Mouse (Mus musculus) lung, postnatal 36 days (tissue): ENCODE measurements around the gene Per1.

Source experiments
- DNase-seq: peaks from one replicate; pipeline ENCODE4 v3.0.0; 2022; ENCODE audit warnings: mixed read lengths

Gene Per1

DNA sequence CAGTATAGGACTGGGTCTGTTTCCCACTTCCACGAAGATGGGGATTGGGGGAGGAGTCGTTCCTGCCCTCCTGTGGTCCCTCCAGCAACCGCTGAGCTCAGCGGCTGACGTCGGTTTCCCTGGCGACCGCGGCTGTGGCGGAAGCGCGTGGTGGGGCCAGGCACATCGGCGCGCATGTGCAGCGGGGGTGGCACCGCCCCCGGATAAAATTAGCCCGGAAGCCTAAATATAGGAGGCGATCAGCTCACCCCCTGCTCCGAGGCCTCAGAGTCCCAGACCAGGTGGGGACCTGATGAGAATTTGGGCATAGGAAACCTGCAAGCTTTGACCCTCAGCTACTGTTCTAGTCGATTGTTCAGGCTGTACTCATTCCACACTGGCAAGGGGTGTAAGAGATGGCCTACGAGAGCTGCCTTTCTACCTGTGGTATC, 4.9 kb downstream of the Per1 start:
- DNase-seq = peak; percentile 96

DNA sequence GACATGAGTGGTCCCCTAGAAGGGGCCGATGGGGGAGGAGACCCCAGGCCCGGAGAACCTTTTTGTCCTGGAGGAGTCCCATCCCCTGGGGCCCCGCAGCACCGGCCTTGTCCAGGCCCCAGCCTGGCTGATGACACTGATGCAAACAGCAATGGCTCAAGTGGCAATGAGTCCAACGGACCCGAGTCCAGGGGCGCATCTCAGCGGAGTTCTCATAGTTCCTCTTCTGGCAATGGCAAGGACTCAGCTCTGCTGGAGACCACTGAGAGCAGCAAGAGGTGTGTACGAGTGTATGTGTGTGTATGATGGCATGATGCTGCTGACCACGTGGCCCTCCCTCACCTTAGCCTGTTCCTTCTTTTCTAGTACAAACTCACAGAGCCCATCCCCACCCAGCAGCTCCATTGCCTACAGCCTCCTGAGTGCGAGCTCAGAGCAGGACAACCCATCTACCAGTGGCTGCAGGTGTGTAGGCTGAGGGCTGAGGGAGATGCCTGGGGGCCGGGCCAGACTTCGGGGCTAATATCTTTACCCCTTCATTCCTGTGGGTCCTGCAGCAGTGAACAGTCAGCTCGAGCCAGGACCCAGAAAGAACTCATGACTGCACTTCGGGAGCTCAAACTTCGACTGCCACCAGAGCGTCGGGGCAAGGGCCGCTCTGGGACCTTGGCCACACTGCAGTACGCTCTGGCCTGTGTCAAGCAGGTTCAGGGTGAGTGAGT, 5.8 kb downstream of the Per1 start:
- no peak for DNase-seq

DNA sequence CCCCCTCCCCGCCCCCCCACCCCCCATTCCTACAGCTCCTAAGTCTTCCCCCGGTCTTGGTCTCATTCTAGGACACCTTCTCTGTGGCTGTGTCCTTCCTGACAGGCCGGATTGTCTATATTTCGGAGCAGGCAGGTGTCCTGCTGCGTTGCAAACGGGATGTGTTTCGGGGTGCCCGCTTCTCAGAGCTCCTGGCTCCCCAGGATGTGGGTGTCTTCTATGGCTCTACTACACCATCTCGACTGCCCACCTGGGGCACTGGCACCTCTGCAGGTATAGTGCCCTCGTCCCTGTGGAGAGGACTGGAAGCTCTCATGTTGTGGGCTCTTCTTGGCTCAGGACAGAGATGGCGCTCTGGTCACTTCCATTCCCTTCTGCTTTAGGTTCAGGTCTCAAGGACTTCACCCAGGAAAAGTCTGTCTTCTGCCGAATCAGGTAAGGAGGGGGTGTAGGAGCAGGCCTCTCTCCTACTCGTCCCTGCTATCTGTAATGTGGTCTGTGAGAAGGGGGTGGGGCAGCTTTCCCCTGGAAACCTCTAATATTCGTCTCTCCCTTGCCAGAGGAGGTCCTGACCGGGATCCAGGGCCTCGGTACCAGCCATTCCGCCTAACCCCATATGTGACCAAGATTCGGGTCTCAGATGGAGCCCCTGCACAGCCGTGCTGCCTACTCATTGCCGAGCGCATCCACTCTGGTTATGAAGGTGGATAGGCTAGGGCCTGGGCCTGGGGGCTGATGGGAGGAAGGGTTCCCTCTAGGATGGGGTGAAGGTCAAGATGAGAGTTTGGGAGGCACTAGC, 6.8 kb downstream of the Per1 start:
- DNase-seq = no peak

DNA sequence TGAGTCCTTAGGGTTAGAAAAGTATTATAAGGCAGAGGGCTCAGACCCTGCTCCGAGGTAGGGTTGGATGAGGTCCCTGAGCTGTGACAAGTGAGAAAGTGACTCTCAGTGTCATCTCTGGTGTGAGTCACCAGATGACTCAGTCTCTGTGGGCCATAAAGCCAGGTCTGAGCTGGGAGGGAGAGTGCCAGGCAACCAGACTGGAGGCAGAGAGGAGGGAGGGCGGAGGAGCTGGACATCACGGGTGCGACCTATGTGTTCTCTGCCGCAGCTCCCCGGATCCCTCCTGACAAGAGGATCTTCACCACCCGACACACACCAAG, 7.3 kb downstream of the Per1 start:
- no peak for DNase-seq

- DNase-seq = no peak
Measured at GRCm38 (mm10) chr11:69103121-69103520, 8.1 kb downstream of the Per1 start.

DNA sequence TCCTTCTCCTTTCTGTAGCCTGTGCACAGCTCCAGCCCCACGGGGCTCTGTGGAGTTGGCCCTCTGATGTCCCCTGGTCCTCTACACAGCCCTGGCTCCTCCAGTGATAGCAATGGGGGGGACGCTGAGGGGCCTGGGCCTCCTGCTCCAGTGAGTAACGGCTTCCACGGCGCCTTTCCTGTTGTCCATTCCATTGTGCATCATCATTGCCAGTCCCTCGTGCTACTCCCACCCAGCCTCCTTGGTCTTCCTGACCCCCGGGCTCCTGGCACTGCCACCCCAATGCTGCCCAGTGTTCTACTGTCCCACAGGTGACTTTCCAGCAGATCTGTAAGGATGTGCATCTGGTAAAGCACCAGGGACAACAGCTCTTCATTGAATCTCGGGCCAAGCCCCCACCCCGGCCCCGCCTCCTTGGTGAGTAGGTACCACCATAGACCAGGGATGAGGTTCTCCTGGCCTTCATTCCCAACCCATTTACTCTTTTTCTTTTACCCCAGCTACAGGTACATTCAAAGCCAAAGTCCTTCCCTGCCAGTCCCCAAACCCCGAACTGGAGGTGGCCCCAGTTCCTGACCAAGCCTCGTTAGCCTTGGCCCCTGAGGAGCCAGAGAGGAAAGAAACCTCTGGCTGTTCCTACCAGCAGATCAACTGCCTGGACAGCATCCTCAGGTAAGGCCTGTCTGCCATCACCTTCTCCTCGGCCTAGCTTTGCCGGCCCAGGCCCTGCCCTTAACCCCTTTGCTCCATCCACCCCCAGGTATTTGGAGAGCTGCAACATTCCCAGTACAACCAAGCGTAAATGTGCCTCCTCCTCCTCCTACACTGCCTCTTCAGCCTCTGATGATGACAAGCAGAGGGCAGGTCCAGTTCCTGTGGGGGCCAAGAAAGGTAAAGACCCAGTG, 8.8 kb downstream of the Per1 start:
- DNase-seq = no peak

- DNase-seq = no peak
Measured at GRCm38 (mm10) chr11:69104487-69104886, 9.5 kb downstream of the Per1 start.

GRCm38 (mm10) chr11:69105227-69105626, 10.2 kb downstream of the Per1 start:
- DNase-seq = no peak

GRCm38 (mm10) chr11:69105796-69106195, 10.8 kb downstream of the Per1 start:
- no peak for DNase-seq

DNA sequence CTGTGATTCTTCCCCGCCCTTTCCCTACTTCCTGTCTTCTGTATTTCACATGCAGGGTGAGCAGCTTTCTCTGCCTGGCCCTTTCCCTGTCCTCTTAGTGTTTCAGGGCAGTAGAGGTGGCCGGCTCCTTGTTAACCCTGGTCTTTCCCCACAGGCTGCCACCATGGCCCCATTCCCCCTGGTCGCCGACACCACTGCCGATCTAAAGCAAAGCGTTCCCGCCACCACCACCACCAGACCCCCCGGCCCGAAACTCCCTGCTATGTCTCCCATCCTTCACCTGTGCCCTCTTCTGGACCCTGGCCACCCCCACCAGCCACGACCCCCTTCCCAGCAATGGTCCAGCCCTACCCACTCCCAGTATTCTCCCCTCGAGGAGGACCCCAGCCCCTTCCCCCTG, 11.3 kb downstream of the Per1 start:
- no peak for DNase-seq

DNA sequence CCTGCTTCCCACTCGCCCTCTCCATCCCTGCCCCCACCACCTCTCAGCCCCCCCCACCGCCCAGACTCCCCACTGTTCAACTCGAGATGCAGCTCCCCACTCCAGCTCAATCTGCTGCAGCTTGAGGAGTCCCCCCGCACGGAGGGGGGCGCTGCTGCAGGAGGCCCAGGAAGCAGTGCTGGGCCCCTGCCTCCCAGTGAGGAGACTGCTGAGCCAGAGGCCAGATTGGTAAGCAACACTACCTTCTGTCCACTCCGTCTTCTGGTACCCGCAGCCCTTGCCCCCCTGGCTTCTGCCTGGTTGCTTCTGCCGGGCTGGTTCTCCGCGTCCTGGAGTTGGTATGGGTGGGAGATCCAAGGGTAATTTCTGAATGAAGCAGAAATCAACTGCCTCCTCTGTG, 11.8 kb downstream of the Per1 start:
- DNase-seq = no peak

DNA sequence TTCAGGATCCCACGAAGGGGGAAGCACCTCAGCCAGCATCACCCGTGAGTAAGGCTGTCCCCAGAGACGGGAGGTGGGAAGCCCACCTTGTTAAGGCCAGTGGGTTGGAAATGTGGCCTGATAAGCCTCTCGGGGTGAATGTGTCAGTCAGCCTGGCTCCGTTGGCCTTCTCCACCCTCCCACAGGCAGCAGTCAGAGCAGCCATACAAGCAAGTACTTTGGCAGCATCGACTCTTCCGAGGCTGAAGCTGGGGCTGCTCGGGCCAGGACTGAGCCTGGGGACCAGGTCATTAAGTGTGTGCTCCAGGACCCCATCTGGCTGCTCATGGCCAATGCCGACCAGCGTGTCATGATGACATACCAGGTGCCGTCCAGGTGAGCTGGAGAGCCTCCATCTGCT, 12.7 kb downstream of the Per1 start:
- DNase-seq = no peak

DNA sequence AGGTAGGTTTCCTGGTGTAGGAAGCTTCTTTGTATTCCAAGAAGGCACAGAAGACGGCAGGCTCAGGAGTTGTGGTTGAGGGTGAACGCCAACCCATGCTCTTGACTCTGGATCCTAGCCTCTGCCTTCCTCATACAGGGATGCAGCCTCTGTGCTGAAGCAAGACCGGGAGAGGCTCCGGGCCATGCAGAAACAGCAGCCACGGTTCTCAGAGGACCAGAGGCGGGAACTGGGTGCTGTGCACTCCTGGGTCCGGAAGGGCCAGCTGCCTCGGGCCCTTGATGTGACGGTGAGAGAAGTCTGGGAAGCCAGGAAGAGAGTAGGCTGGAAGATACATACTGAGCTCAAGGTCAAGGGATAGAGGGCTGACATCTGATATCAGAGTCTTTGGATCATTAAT, 13.2 kb downstream of the Per1 start:
- no peak for DNase-seq

GRCm38 (mm10) chr11:69109032-69109900, 14.2 kb downstream of the Per1 start:
- DNase-seq = no peak

GRCm38 (mm10) chr11:69110319-69111046, 15.5 kb downstream of the Per1 start:
- DNase-seq = peak; percentile 95

GRCm38 (mm10) chr11:69111051-69111810, 16.2 kb downstream of the Per1 start:
- DNase-seq = no peak

- no peak for DNase-seq
Measured at GRCm38 (mm10) chr11:69111865-69112264, 16.8 kb downstream of the Per1 start.

- DNase-seq = no peak
Measured at GRCm38 (mm10) chr11:69114018-69114417, 19.0 kb downstream of the Per1 start.

GRCm38 (mm10) chr11:69114621-69115020, 19.6 kb downstream of the Per1 start:
- no peak for DNase-seq

DNA sequence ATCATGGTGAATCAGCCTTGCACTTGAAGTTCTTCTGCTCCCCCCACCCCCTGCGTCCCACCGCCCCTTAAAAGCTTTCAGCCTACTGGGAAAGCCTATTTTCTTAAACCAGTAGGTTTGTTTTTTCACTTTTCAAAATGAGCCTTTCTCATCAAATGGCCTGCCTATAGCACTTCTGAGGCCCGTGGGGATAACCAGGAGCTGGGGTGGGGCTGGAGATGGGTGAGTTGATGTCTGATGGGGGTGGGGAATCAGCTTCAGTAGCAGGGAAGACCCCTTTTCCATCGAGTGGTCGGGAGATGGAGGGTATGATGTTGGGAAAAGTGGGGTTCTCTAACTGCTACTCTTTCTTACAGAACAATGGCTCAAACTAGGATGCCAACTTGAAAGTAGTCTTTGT, 21.8 kb downstream of the Per1 start:
- no peak for DNase-seq
